Comparison of ENCODE assay signal across 22 mouse cellular contexts in genomic region chr2:113784851-113785250, GRCm38 (mm10). TPM values are rescaled to one million over a fixed set of nuclear protein-coding genes. Genes with fewer than 3 reads are reported as not detected.
A peak's percentile ranks its signal among the peaks of the same experiment; 100 is the strongest.
DNase-seq lines count a peak whose midpoint lies in the region; ATAC-seq and TF ChIP-seq lines count a peak whose summit lies in the region.
"Had no signal": no experiment of that assay in that cellular context is flagged by ENCODE, and none has a peak within 500 bp of the region (broad histone marks: within the 10 kb centered on the region; RNA-seq: fewer than 3 reads in every experiment).

No protein-coding gene starts in this region.

- no peak overlapping the region for H3K27ac ChIP-seq in lung, embryonic 14.5 days (ENCODE audit: low read depth)
- no peak overlapping the region for H3K27ac ChIP-seq in lung, embryonic 15.5 days
- no peak overlapping the region for H3K27ac ChIP-seq in lung, embryonic 16.5 days (ENCODE audit: low read length)

- no peak for TF ChIP-seq POLR2A in lung, adult 2 months (IDR thresholded peaks at IDR 0.05; ENCODE audit: borderline replicate concordance, extremely low read depth, low read depth, low read length)

- no peak overlapping the region for H3K9ac ChIP-seq in lung, embryonic 14.5 days
- no peak overlapping the region for H3K9ac ChIP-seq in lung, embryonic 15.5 days
- no peak overlapping the region for H3K9ac ChIP-seq in lung, embryonic 16.5 days (ENCODE audit: low read length)

- H3K4me2 ChIP-seq in lung, embryonic 14.5 days, result no peak overlapping the region
- no peak overlapping the region for H3K4me2 ChIP-seq in lung, embryonic 15.5 days
- H3K4me2 ChIP-seq in lung, embryonic 16.5 days (ENCODE audit: low read depth, low read length), result no peak overlapping the region

- no peak overlapping the region for H3K4me3 ChIP-seq in lung, embryonic 14.5 days (ENCODE audit: low read depth, low read length)
- H3K4me3 ChIP-seq in lung, adult 2 months (replicated peaks; ENCODE audit: extremely low read depth, low read depth, low read length), result no peak overlapping the region
- no peak overlapping the region for H3K4me3 ChIP-seq in lung, embryonic 15.5 days
- H3K4me3 ChIP-seq in lung, embryonic 16.5 days (ENCODE audit: low read length), result no peak overlapping the region

- DNase-seq in heart, adult 11 months, result peak; percentile 21
- no peak for DNase-seq in heart, adult 9 months (ENCODE audit: low spot score in 2 of 2)
- peak; percentile 68 for DNase-seq in lung, embryonic 14.5 days
- DNase-seq in lung, adult 2 months, result no peak
- no peak for DNase-seq in lung, postnatal 4 days
- no peak for DNase-seq in lung, postnatal 36 days
- DNase-seq: adrenal gland, adult 2 months; adrenal gland, adult 8-10 months; adrenal gland, postnatal 10 days; adrenal gland, postnatal 14 days; adrenal gland, postnatal 25 days; adrenal gland, postnatal 36 days; B cell, adult 2 months; cerebellum, adult 11 months; cerebellum, adult 11-12 months had no signal

- WGBS in lung, embryonic 14.5 days, result 6% methylated on average over 3 of the region's 3 CpGs
- WGBS in lung, adult 2 months, result 14% methylated on average over 3 of the region's 3 CpGs
- 5% methylated on average over 3 of the region's 3 CpGs for WGBS in lung, embryonic 15.5 days
- 4% methylated on average over 3 of the region's 3 CpGs for WGBS in lung, embryonic 16.5 days

- no peaks in the 10 kb centered on the region for H3K4me1 ChIP-seq in lung, embryonic 14.5 days (ENCODE audit: insufficient read depth)
- no peaks in the 10 kb centered on the region for H3K4me1 ChIP-seq in lung, adult 2 months (ENCODE audit: control insufficient read depth, insufficient read depth, low read length)
- H3K4me1 ChIP-seq in lung, embryonic 15.5 days, result no peaks in the 10 kb centered on the region
- no peaks in the 10 kb centered on the region for H3K4me1 ChIP-seq in lung, embryonic 16.5 days (replicated peaks; ENCODE audit: control insufficient read depth, insufficient read depth, low read length)

- H3K36me3 ChIP-seq in lung, embryonic 14.5 days (ENCODE audit: insufficient read depth), result no peaks in the 10 kb centered on the region
- no peaks in the 10 kb centered on the region for H3K36me3 ChIP-seq in lung, embryonic 15.5 days
- no peaks in the 10 kb centered on the region for H3K36me3 ChIP-seq in lung, embryonic 16.5 days (ENCODE audit: control insufficient read depth, insufficient read depth, low read length)
- H3K36me3 ChIP-seq: G1E had no signal

- ATAC-seq in lung, embryonic 14.5 days (ENCODE audit: insufficient read depth), result peak; percentile 77
- peak; percentile 52; the same call in 1 of the 2 replicates for ATAC-seq in lung, embryonic 15.5 days (ENCODE audit: borderline replicate concordance, extremely low read depth, low FRiP score, low TSS enrichment)
- ATAC-seq in lung, embryonic 16.5 days (ENCODE audit: low read depth), result peak; percentile 71
- ATAC-seq: activated CD4-positive, CD25-positive, alpha-beta regulatory T cell, adult 4 months; CD4-positive, CD25-positive, alpha-beta regulatory T cell, adult 4 months; Patski had no signal

- H3K9me3 ChIP-seq in lung, embryonic 14.5 days (ENCODE audit: low read depth, low read length), result no peaks in the 10 kb centered on the region
- no peaks in the 10 kb centered on the region for H3K9me3 ChIP-seq in lung, embryonic 15.5 days
- H3K9me3 ChIP-seq in lung, embryonic 16.5 days (ENCODE audit: control insufficient read depth, low read length), result no peaks in the 10 kb centered on the region
- H3K9me3 ChIP-seq: G1E had no signal

- no peaks in the 10 kb centered on the region for H3K27me3 ChIP-seq in lung, embryonic 14.5 days (ENCODE audit: insufficient read depth, low read length)
- H3K27me3 ChIP-seq in lung, embryonic 15.5 days, result no peaks in the 10 kb centered on the region
- no peaks in the 10 kb centered on the region for H3K27me3 ChIP-seq in lung, embryonic 16.5 days (ENCODE audit: control insufficient read depth, insufficient read depth, low read depth, low read length)
- H3K27me3 ChIP-seq: CH12.LX, Patski had no signal

- TF ChIP-seq CTCF in lung, embryonic 14.5 days (IDR thresholded peaks at IDR 0.05; ENCODE audit: low read depth), result no peak
- no peak for TF ChIP-seq CTCF in lung, adult 2 months (IDR thresholded peaks at IDR 0.05; ENCODE audit: insufficient read depth, low read length)

RNA-seq across cellular contexts. Expression of gene Grem1, which starts 26.4 kb away (rescaled TPM):
- polyA plus RNA-seq in lung, embryonic 14.5 days (2014; fragmentation: Nextera tagmentation; extraction: Ambion mirVana), result 0.20 and 0.37 TPM in 2 replicates
- 0.54 and 0.55 TPM in 2 replicates for polyA plus RNA-seq in lung, adult 2 months (2012; rRNA removed)
- 0.14 TPM in 2 replicates for polyA plus RNA-seq in lung, embryonic 15.5 days (2015; fragmentation: Nextera tagmentation; extraction: Ambion mirVana)
- polyA plus RNA-seq in lung, embryonic 16.5 days (2015; fragmentation: Nextera tagmentation; extraction: Ambion mirVana), result 0.11 and 0.15 TPM in 2 replicates
- polyA plus RNA-seq: activated CD4-positive, CD25-positive, alpha-beta regulatory T cell, adult 4 months; adrenal gland, adult 2 months; CD4-positive, CD25-positive, alpha-beta regulatory T cell, adult 4 months; G1E had no signal

RNA-seq across cellular contexts. Expression of gene Scg5, which starts 44.1 kb away (rescaled TPM):
- 0.30 and 0.57 TPM in 2 replicates for polyA plus RNA-seq in lung, embryonic 14.5 days (2014; fragmentation: Nextera tagmentation; extraction: Ambion mirVana)
- 0.49 and 0.57 TPM in 2 replicates for polyA plus RNA-seq in lung, adult 2 months (2012; rRNA removed)
- 1.0 and 1.6 TPM in 2 replicates for polyA plus RNA-seq in lung, embryonic 15.5 days (2015; fragmentation: Nextera tagmentation; extraction: Ambion mirVana)
- polyA plus RNA-seq in lung, embryonic 16.5 days (2015; fragmentation: Nextera tagmentation; extraction: Ambion mirVana), result 1.0 and 2.2 TPM in 2 replicates
- polyA plus RNA-seq: G1E had no signal

Comparison
In these comparisons a context has a peak if more than half of its experiments do, and no peak if none do; other contexts are left out.
1. DNase-seq: peak in heart, adult 11 months (single experiment) and lung, embryonic 14.5 days (single experiment); none in heart, adult 9 months (0 of 2), lung, adult 2 months (single experiment), lung, postnatal 4 days (0 of 2) and lung, postnatal 36 days (single experiment).
2. Peak in every context shown above with its lines, with median percentiles within 50 percentile points of each other: ATAC-seq.